Mouse (Mus musculus) B cell, adult 62 days (primary cell): ENCODE results near the gene Gm10985. TPM values are rescaled to one million over a fixed set of nuclear protein-coding genes. Genes with fewer than 3 reads are reported as not detected.

Experiments used
- total RNA-seq: library from RNA; stranded (reverse); gene quantifications from 4 replicates; pipeline ENCODE4 v1.2.4, GENCODE M21; 2023

Gm10985 gene
- total RNA-seq, result not detected in 4 replicates

DNA sequence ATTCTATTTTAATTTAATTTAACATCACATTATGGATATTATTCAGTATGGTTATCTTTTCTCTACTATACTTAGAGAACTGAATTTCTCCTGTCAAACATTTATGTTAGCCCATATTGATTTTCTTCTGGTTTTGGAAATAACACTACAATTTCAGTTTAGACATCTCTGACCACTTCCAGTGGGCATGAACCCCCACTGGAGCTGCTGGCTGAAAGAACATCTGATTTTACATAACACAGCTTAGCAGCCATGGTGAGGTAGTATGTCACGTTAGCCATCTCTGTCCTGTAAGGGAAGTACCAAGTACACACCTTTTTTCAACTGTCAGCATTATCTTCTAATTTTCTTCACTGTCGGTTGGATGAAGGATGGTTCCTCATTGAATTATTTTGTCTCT is at the start of gene Gm10985:
Gene Gm10985 (plus strand): TSS at position 301 of the 400 bp plus-strand sequence.

DNA sequence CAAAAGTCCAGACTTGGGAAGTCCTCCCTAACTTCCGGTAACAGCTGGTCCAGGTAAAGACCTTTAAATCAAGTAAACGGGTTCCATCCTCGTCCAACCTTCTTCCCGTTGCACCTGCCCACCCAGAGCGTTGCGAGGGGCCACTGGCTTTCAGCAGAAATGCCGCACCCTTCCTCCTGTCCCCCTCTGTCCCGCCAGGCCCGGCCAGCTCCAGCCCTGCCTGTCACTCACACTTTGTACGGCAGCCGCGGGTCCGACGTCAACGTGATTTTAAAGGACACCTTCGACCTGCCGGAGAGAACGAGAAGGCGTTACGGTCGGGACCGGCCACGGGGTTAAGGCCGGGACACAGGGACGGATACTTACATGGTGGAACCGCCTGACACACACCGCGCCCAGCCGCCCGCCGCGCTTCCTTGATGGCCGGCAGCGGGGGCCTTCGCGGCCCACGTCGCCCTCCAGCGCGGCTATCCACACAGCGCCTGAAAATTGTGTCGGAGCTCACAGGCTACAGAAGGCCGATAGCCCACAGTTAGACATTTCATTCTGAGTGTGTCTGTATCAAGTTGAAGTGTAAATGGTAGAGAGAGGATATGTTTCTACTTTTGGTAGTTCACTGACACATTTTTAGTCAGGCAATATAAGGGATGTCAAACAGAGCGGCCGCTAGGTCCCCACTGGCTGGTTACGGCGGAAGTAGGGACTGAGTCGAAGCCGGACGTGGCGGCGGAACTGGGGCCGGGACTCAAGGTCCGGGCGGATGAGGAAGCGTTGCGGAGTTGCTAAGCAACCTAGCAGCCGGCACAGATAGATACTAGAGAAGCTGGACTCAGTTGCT is 18.7 kb downstream of the Gm10985 start, which contains the start of gene Ufm1:
Gene Ufm1 (minus strand): TSS at position 448 of the 838 bp plus-strand sequence.

Other genes with a start within 250 kb of the Gm10985 start
- not detected in 4 replicates for gene Frem2, start 187.7 kb upstream of the Gm10985 start, total RNA-seq
- 55.3 to 79.1 TPM (median 56.9 TPM) in 4 replicates for gene Ufm1, start 18.7 kb downstream of the Gm10985 start, total RNA-seq